8 mouse cellular contexts compared by ENCODE assay signal in the genomic region with DNA sequence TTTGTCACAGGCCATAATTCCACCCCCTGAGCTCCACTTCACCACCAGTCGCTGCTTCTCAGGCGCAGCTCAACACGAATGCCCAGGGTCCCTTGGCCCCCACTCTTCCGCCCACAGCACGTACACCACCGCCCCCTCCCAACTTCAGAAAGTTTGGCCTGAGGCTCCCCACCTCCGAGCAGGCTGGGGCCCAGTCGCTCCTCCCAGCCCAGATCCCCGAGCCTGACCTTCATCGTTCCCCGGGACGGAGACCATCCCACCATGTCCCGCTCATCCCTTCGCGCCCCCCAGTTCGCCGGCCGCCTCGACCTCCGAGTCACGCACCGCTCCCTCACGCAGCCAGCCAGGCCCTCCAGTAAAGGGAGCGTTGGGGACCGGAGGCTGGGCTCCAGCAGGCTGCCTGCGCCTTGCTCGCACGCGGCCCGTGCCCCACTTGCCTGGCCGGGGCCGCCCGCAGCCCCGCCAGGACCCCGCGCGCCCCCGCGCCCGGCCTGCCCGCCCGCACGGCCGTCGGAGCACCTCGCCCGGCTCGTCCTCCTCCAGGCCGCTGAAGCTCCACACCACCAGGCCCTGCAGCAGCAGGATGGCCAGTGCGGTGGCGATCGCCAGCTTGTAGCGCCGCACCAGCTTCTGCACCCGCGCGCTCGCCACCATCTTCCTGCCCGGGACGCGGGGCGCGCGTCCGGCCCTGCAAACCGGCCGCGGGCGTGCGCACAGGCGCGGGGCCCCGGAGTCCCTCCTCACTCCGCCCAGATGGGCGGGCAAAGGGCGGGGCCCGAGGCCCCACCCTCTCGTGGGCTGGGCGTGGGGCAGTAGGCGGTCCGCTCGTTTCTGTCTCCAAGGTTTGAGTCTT. TPM values are rescaled to one million over a fixed set of nuclear protein-coding genes. Genes with fewer than 3 reads are reported as not detected.
DNase-seq lines count a peak whose midpoint lies in the region; ATAC-seq lines count a peak whose summit lies in the region.

A gene (minus strand): TSS at position 762 of the 853 bp plus-strand sequence.

- peak within 1 kb of the TSS; percentile 69 for H3K4me3 ChIP-seq in hindbrain, embryonic 12.5 days

- under 1% methylated on average over 78 of the region's 82 CpGs for WGBS in hindbrain, embryonic 12.5 days

- peak within 1 kb of the TSS; percentile 83 for H3K9ac ChIP-seq in hindbrain, embryonic 12.5 days

- peak within 1 kb of the TSS; percentile 84 for H3K4me2 ChIP-seq in hindbrain, embryonic 12.5 days (replicated peaks)

- H3K9me3 ChIP-seq in hindbrain, embryonic 12.5 days (replicated peaks) = no peaks in the 10 kb centered on the region

- peak; percentile 94 for ATAC-seq in hindbrain, embryonic 12.5 days (ENCODE audit: low FRiP score)

- peak; percentile 95 for DNase-seq in Muller cell, postnatal 12 days (ENCODE audit: inconsistent ontology term)
- DNase-seq in cerebellum, adult 9-11 months = peak; percentile 93
- peak; percentile 85 to 90 for DNase-seq in frontal cortex, postnatal 10 days (ENCODE audit: low spot score in 2 of 2)
- DNase-seq in layer of hippocampus, postnatal 14 days (ENCODE audit: low spot score in 2 of 2) = peak; percentile 85 to 91
- DNase-seq in lung, postnatal 14 days = peak; percentile 92
- peak; percentile 75 for DNase-seq in retina, adult 2 months (ENCODE audit: low read depth, low spot score)
- DNase-seq in thymus, postnatal 36 days = peak; percentile 95

- H3K27ac ChIP-seq in hindbrain, embryonic 12.5 days = peak within 1 kb of the TSS; percentile 95

- H3K27me3 ChIP-seq in hindbrain, embryonic 12.5 days = no peaks in the 10 kb centered on the region

- peaks cover 26% of the 10 kb centered on the region for H3K4me1 ChIP-seq in hindbrain, embryonic 12.5 days

- H3K36me3 ChIP-seq in hindbrain, embryonic 12.5 days = no peaks in the 10 kb centered on the region

RNA-seq across cellular contexts. Expression of the gene that starts here (rescaled TPM):
- 19.4 and 20.3 TPM in 2 replicates for polyA plus RNA-seq in hindbrain, embryonic 12.5 days (2016; fragmentation: Nextera tagmentation; extraction: Ambion mirVana)
- total RNA-seq in layer of hippocampus, postnatal 14 days (2021) = 10 to 100 TPM; 27.3 to 36.0 TPM

Comparison
In these comparisons a context has a peak if more than half of its experiments do, and no peak if none do; other contexts are left out.
1. Peak in every context shown above with its lines: DNase-seq, ATAC-seq, H3K4me3 ChIP-seq and H3K27ac ChIP-seq.